Mouse (Mus musculus): ENCODE measurements at regions not wholly inside any gene's neighbourhood (a gene's known extent, or its start where the extent isn't known, plus 50 kb on each side); places are given as distances from the start of the nearest gene placed in this dataset.

DNA sequence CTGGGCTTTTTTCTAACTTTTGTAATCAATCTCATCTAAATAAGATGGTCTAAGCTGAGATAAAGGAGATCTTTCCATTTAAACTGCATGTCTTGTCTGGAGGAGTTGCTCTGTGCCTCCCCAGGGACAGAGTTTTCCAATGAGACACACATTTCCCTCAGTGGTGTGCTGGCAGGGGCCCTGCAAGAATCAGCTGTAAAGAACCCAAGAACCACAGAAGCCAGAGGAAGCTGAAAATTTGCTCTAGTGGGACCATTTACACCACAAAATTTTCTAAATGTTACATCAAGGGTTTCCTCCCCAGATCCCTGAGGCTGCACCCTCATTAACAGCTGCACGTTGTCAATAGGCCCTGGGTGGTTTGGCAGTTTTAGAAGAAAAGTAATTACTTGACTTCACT, 301.0 kb upstream of the Ttc14 start:
- DNase-seq: no peak

DNA sequence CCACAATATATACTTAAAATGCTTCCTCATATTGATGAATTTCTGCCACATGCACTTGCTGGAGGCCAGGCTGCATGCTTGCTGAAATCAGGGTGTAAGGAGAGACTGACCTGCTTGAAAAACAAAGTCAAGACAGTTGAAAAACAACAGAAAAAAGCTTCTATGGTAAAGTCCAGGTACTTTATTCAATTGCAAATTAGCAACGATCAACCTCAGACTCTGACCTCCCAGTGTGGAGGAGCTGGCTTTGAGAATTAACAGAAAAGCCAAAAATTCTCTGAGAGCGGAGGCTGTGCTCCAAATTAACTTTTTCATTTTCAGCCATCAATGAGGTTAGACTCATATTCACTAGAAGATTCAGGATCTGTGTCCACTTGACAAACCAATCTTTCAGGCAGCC, 291.4 kb upstream of the Ttc14 start:
- no peak for DNase-seq

DNA sequence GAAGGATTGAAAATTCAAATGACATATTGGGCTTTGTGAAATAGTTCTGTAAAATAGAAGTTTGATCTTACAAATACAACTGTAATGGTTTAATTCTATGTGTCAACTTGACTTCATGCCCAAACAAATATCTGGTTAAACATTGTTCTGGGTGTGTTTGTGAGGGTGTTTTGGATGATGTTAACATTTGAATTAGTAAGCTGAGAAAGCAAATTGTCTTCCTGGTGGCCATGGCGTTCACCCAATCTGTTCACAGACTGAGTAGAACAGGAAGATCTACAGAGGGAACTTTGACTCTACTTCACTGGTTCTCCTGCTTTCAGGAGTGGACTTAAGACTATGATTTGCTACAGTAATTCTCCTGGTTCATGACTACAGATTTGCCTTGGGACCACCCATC, 255.5 kb upstream of the Ttc14 start:
- DNase-seq: peak; percentile 41

DNA sequence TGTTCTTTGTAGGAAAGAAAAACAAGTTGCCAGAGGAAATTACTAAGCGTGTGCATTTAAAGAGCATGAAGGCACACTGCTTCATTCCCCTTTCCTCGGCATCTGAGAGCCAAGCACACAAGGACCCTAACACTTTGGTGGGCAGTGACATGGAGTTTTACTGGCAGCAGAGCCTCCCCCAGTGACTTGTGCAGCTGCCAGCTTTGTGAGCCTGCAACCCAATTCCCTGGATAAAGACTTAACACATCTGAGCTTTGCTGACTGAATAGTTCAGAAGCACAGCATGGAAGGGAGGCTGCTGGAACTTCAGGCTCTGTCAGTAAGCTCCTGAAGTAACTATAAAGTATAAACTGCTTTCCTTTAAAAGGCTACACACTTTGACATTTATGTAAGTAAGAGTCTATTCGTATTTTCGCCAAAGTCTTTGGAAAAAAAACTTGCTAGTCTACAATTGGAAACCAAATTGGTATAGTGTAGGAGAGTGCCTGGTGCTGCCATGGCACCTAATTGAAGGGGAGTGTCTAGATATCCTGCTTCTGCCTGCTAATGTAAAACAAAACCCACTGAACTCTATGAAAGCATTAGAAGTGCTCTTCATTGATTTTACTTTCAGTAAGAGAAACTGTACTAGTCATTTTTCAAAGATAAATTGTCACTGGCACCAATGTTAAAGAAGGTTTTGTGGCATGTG, 236.8 kb upstream of the Ttc14 start:
- no peak for DNase-seq

DNA sequence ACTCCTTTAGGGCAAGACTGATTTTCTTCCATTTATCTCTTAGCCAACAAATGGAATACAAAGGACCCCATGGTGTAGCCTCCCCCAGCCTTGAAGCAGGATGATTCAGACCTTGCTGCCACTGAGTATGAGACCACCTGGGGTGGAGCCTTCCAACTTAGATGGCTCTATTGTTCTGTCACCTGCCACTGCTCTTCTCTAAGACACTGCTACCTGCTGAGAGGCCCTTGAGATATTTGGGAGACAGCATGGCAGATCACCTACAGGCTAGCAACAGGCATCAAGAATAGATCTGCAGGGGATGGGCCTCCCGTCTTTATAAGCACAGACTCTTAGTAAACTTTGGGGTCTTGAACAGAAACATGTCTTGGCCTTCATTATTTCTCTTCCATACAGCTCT, 219.0 kb upstream of the Ttc14 start:
- no peak for DNase-seq

GRCm38 (mm10) chr3:33614206-33614605, 185.4 kb upstream of the Ttc14 start:
- no peak for DNase-seq

- no peak for DNase-seq
Observed at GRCm38 (mm10) chr3:33616871-33617270, 182.8 kb upstream of the Ttc14 start.

GRCm38 (mm10) chr3:33632928-33633514, 166.6 kb upstream of the Ttc14 start:
- no peak for DNase-seq

DNA sequence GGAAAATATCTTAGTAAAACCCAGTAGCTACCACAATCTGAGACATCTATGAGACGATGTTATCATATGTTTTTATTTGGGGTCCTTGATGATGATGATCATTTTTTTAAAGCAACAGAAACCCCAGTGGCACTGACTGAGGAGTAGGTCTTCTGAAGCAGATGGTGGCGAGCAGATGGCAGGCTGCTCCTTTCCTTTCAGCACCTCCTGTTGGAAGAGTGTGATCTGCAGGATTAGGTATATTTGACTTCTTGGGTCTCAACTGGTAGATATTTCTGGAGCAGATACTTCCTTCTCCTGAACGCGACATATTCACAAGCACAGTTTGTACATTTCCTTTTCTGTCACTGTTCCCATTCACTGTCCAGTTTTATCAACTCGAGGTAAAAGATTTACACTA, 141.0 kb upstream of the Ttc14 start:
- peak; percentile 27 for DNase-seq

All from layer of hippocampus, adult 9-11 months (tissue).